Mouse (Mus musculus) liver, adult 2 months (tissue): Measurements from ENCODE around the gene Eefsec.

Experiments used
- CTCF ChIP-seq: fragments of 200-500 bp; IDR thresholded peaks from 2 replicates; pipeline ENCODE4 v1.5.1; 2011; ENCODE audit warnings: low read depth, low read length, control low read depth
- POLR2A ChIP-seq: fragments of 200-500 bp; IDR thresholded peaks from 2 replicates; pipeline ENCODE4 v1.6.1; 2011; ENCODE audit warnings: low read length, control low read depth; ENCODE audit not compliant: insufficient read depth; ENCODE audit errors: extremely low read depth

DNA sequence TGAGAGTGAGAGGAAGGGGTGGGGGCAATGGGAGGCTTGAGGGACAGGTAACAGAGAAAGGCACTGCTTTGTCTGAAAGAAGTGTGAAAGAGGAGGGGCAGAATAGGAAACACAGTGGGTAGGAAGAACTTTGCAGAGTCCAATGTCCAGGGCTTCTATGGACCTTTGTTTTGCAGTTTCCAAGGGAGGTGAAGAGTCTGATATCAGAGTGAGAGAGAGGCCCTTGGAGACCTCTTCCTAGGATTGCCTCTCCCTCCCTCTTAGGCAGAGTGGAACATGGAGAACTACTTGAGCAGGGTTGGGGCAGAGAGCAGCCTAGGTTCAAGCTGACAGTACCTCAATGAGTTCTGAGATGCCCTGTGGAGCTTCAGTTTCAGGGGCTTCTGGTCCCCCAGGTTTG, 88.1 kb downstream of the Eefsec start:
- no peak for TF ChIP-seq CTCF
- TF ChIP-seq POLR2A: no peak
